Mouse (Mus musculus): ENCODE data around the gene Phospho1.

GRCm38 (mm10) chr11:95850898-95851297, 26.6 kb downstream of the Phospho1 start:
- TF ChIP-seq POLR2A (IDR thresholded peaks at IDR 0.05; ENCODE audit: insufficient read length, low read depth), result no peak
- no peak for TF ChIP-seq E2F4 (IDR thresholded peaks at IDR 0.05; ENCODE audit: insufficient read depth)
- TF ChIP-seq MAX (IDR thresholded peaks at IDR 0.05; ENCODE audit: low read depth), result no peak
- TF ChIP-seq USF1 (IDR thresholded peaks at IDR 0.05; ENCODE audit: low read depth), result no peak
- no peak for TF ChIP-seq POLR2AphosphoS2 (IDR thresholded peaks at IDR 0.05; ENCODE audit: insufficient read length, low read depth)
- no peak for TF ChIP-seq TCF3 (IDR thresholded peaks at IDR 0.05; ENCODE audit: insufficient read length, low read depth)
- no peak for TF ChIP-seq CEBPB (IDR thresholded peaks at IDR 0.05; ENCODE audit: insufficient read depth, poor library complexity, severe bottlenecking)
- no peak for TF ChIP-seq TCF12 (IDR thresholded peaks at IDR 0.05; ENCODE audit: insufficient read depth, poor library complexity, severe bottlenecking)
- no peak for TF ChIP-seq MYOG (IDR thresholded peaks at IDR 0.05; ENCODE audit: control insufficient read depth in 1 of 3, insufficient read depth in 1 of 3, insufficient read length in 2 of 3, low read depth in 2 of 3)
- no peak for TF ChIP-seq SRF (IDR thresholded peaks at IDR 0.05; ENCODE audit: control insufficient read depth, insufficient read length, low read depth)
- TF ChIP-seq REST (IDR thresholded peaks at IDR 0.05; ENCODE audit: insufficient read depth, insufficient read length), result no peak
